Mouse (Mus musculus): ENCODE data around the gene E130311K13Rik. TPM values are rescaled to one million over a fixed set of nuclear protein-coding genes. Genes with fewer than 3 reads are reported as not detected.

The E130311K13Rik gene
- polyA plus RNA-seq, 1 experiment from 2014 or later, result 5.7 TPM

DNA sequence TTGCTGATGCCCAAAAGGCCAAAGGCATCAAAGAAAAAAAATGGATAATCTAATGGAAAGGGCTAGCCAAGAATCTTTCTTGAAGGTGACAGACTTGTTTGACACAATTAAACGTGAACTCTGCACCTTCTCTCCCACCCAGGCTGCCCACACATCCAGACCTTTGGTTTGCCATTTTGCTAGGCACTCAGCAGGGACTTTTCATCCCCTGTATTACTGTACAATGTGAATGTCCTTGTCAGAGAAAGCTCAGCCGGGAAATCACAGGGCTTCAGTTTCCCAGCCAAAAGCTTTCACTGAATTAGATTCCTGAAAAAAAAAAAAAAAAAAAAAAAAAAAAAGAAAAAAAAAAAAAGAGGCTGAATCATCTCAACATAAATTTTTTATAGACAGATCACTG is 64.2 kb downstream of the E130311K13Rik start:
- Histone ChIP-seq H3K36me3 (ENCODE audit: insufficient read depth) (no peaks in the 10 kb centered on the region), H3K4me3 (ENCODE audit: low read depth, low read length) (no peak overlapping the region), H3K27me3 (ENCODE audit: insufficient read depth, low read length) (no peaks in the 10 kb centered on the region), H3K9ac (no peak overlapping the region), H3K4me2 (no peak overlapping the region), H3K4me1 (ENCODE audit: insufficient read depth) (no peaks in the 10 kb centered on the region), H3K9me3 (ENCODE audit: low read depth, low read length) (no peaks in the 10 kb centered on the region), H3K27ac (ENCODE audit: low read depth) (no peak overlapping the region)
- ATAC-seq (ENCODE audit: insufficient read depth) (no peak), DNase-seq (no peak)
- TF ChIP-seq CTCF (IDR thresholded peaks at IDR 0.05; ENCODE audit: low read depth), result no peak
- WGBS, result 46% methylated on average over 2 of the region's 2 CpGs

Other genes with a start within 250 kb of the E130311K13Rik start
- gene Plch1, start 30.0 kb downstream of the E130311K13Rik start, polyA plus RNA-seq (2014; fragmentation: Nextera tagmentation; extraction: Ambion mirVana), result 7.3 and 7.5 TPM in 2 replicates
- 13.6 and 14.9 TPM in 2 replicates for gene Slc33a1, start 35.3 kb upstream of the E130311K13Rik start, polyA plus RNA-seq (2014; fragmentation: Nextera tagmentation; extraction: Ambion mirVana)
- gene Gmps, start 46.6 kb upstream of the E130311K13Rik start, polyA plus RNA-seq (2014; fragmentation: Nextera tagmentation; extraction: Ambion mirVana), result 50.0 and 52.4 TPM in 2 replicates
- gene Vmn2r1, start 152.1 kb upstream of the E130311K13Rik start, polyA plus RNA-seq (2014; fragmentation: Nextera tagmentation; extraction: Ambion mirVana), result 0.08 TPM in 1 of 2 replicates, not detected in the other
- gene Vmn2r2, start 212.5 kb upstream of the E130311K13Rik start, polyA plus RNA-seq (2014; fragmentation: Nextera tagmentation; extraction: Ambion mirVana), result not detected in 2 replicates

All from lung, embryonic 14.5 days (tissue).